Mouse (Mus musculus): ENCODE measurements around the gene Tsr2.

Tsr2 gene

GRCm38 (mm10) chrX:151046777-151047430, 49.4 kb downstream of the Tsr2 start:
- no peak for DNase-seq (ENCODE audit: low read depth, low spot score)

GRCm38 (mm10) chrX:151046321-151046720, 50.0 kb downstream of the Tsr2 start:
- no peak for DNase-seq (ENCODE audit: low read depth, low spot score)

GRCm38 (mm10) chrX:151045850-151046249, 50.5 kb downstream of the Tsr2 start, which contains the start of gene Fgd1:
Gene Fgd1, plus strand, starts transcription at chrX:151046150.
- DNase-seq (ENCODE audit: low read depth, low spot score): no peak

- no peak for DNase-seq (ENCODE audit: low read depth, low spot score)
These were observed 55.1 kb downstream of the Tsr2 start for GRCm38 (mm10) chrX:151041223-151041622.
